Mouse (Mus musculus) midbrain, embryonic 11.5 days (tissue): ENCODE measurements around the gene Rasa3. TPM values are rescaled to one million over a fixed set of nuclear protein-coding genes. Genes with fewer than 3 reads are reported as not detected.

Experiments
- ATAC-seq: fragments of 200-750 bp; cut with Nextera tagmentation; 2 replicates; pipeline ENCODE4 v1.8.0; 2017; ENCODE audit warnings: moderate TSS enrichment, moderate library complexity; ENCODE audit not compliant: low FRiP score
- DNase-seq: peaks from one replicate; pipeline ENCODE4 v3.0.0; 2015; ENCODE audit warnings: low spot score; ENCODE audit errors: missing footprints
- H3K27ac ChIP-seq: fragments of 300-500 bp; sonication (generic); 2 replicates; pipeline ENCODE4 v1.5.1; 2014; ENCODE audit warnings: low read depth, low read length
- H3K27me3 ChIP-seq: fragments of 300-500 bp; sonication (generic); 2 replicates; pipeline ENCODE4 v1.6.1; 2014; ENCODE audit warnings: mild to moderate bottlenecking, low read length, moderate library complexity, mixed read lengths; ENCODE audit not compliant: control insufficient read depth, insufficient read depth
- H3K36me3 ChIP-seq: fragments of 300-500 bp; sonication (generic); 2 replicates; pipeline ENCODE4 v1.6.1; 2014; ENCODE audit warnings: mild to moderate bottlenecking, low read length, moderate library complexity, mixed read lengths; ENCODE audit not compliant: control insufficient read depth, insufficient read depth
- H3K4me1 ChIP-seq: fragments of 300-500 bp; sonication (generic); 2 replicates; pipeline ENCODE4 v1.6.1; 2014; ENCODE audit warnings: low read length; ENCODE audit not compliant: control insufficient read depth, insufficient read depth
- H3K4me2 ChIP-seq: fragments of 300-500 bp; sonication (generic); 2 replicates; pipeline ENCODE4 v1.6.1; 2014; ENCODE audit warnings: mild to moderate bottlenecking, moderate library complexity
- H3K4me3 ChIP-seq: fragments of 300-500 bp; sonication (generic); 2 replicates; pipeline ENCODE4 v1.5.1; 2014; ENCODE audit warnings: low read depth, low read length
- H3K9ac ChIP-seq: fragments of 300-500 bp; sonication (generic); 2 replicates; pipeline ENCODE4 v1.6.1; 2014; ENCODE audit warnings: low read length
- H3K9me3 ChIP-seq: fragments of 300-500 bp; sonication (generic); 2 replicates; pipeline ENCODE4 v1.6.1; 2016; ENCODE audit warnings: low read length; ENCODE audit not compliant: control insufficient read depth
- WGBS: fragments of 180-500 bp; shearing (Covaris S2); extraction: QIAGEN DNeasy Blood & Tissue Kit; methylation state at CpG from one replicate; pipeline ENCODE4 v1.1.7; 2014; 5-methylcytosine and 5-hydroxymethylcytosine counted together
- polyA plus RNA-seq: library from polyadenylated mRNA; unstranded; fragments of >200 nt; fragmentation: Nextera tagmentation; extraction: Ambion mirVana; gene quantifications from 2 replicates; pipeline ENCODE4 v1.2.1, GENCODE M21; 2014

Rasa3 gene
- polyA plus RNA-seq, 1 experiment from 2014 or later: 19.8 TPM

GRCm38 (mm10) chr8:13602621-13603020, 74.8 kb downstream of the Rasa3 start:
- no peaks in the 10 kb centered on the region for H3K4me1 ChIP-seq
- no peak overlapping the region for H3K4me3 ChIP-seq
- 62% methylated on average over 8 of the region's 8 CpGs for WGBS
- DNase-seq: peak; percentile 89
- no peaks in the 10 kb centered on the region for H3K36me3 ChIP-seq
- no peaks in the 10 kb centered on the region for H3K27me3 ChIP-seq
- no peak overlapping the region for H3K27ac ChIP-seq
- H3K9ac ChIP-seq: no peak overlapping the region
- no peaks in the 10 kb centered on the region for H3K9me3 ChIP-seq
- no peak overlapping the region for H3K4me2 ChIP-seq
- ATAC-seq: no peak

- Histone ChIP-seq H3K4me3 (no peak overlapping the region), H3K27me3 (no peaks in the 10 kb centered on the region), H3K36me3 (no peaks in the 10 kb centered on the region), H3K4me2 (no peak overlapping the region), H3K9me3 (no peaks in the 10 kb centered on the region), H3K4me1 (no peaks in the 10 kb centered on the region), H3K27ac (no peak overlapping the region), H3K9ac (no peak overlapping the region)
- no peak for ATAC-seq
- DNase-seq: peak; percentile 33
- 92% methylated on average over 11 of the region's 11 CpGs for WGBS
Observed at GRCm38 (mm10) chr8:13601166-13601565, 76.2 kb downstream of the Rasa3 start.

- no peaks in the 10 kb centered on the region for H3K9me3 ChIP-seq
- no peak overlapping the region for H3K4me3 ChIP-seq
- no peak overlapping the region for H3K4me2 ChIP-seq
- no peak for ATAC-seq
- 87% methylated on average over 10 of the region's 10 CpGs for WGBS
- H3K27ac ChIP-seq: no peak overlapping the region
- H3K36me3 ChIP-seq: no peaks in the 10 kb centered on the region
- no peaks in the 10 kb centered on the region for H3K4me1 ChIP-seq
- no peak overlapping the region for H3K9ac ChIP-seq
- DNase-seq: no peak
- H3K27me3 ChIP-seq: no peaks in the 10 kb centered on the region
Observed at GRCm38 (mm10) chr8:13600716-13601115, 76.7 kb downstream of the Rasa3 start.

- no peak overlapping the region for H3K4me3 ChIP-seq
- no peak overlapping the region for H3K9ac ChIP-seq
- H3K36me3 ChIP-seq: no peaks in the 10 kb centered on the region
- no peaks in the 10 kb centered on the region for H3K4me1 ChIP-seq
- no peak for ATAC-seq
- no peaks in the 10 kb centered on the region for H3K27me3 ChIP-seq
- peak; percentile 70 for DNase-seq
- H3K27ac ChIP-seq: no peak overlapping the region
- no peaks in the 10 kb centered on the region for H3K9me3 ChIP-seq
- 80% methylated on average over 7 of the region's 7 CpGs for WGBS
- H3K4me2 ChIP-seq: no peak overlapping the region
Observed at GRCm38 (mm10) chr8:13600204-13600603, 77.2 kb downstream of the Rasa3 start.

GRCm38 (mm10) chr8:13597777-13598176, 79.6 kb downstream of the Rasa3 start:
- no peak for DNase-seq
- 91% methylated on average over 6 of the region's 6 CpGs for WGBS

GRCm38 (mm10) chr8:13595861-13596260, 81.5 kb downstream of the Rasa3 start:
- H3K9ac ChIP-seq: no peak overlapping the region
- ATAC-seq: no peak
- WGBS: 88% methylated on average over 6 of the region's 6 CpGs

More at GRCm38 (mm10) chr8:13597777-13598176, 79.6 kb downstream of the Rasa3 start:
- no peaks in the 10 kb centered on the region for H3K27me3 ChIP-seq
- H3K4me2 ChIP-seq: no peak overlapping the region
- no peaks in the 10 kb centered on the region for H3K36me3 ChIP-seq
- ATAC-seq: no peak
- H3K4me1 ChIP-seq: no peaks in the 10 kb centered on the region
- H3K4me3 ChIP-seq: no peak overlapping the region
- no peaks in the 10 kb centered on the region for H3K9me3 ChIP-seq
- no peak overlapping the region for H3K27ac ChIP-seq
- no peak overlapping the region for H3K9ac ChIP-seq

GRCm38 (mm10) chr8:13594884-13595323, 82.5 kb downstream of the Rasa3 start:
- no peaks in the 10 kb centered on the region for H3K27me3 ChIP-seq
- H3K27ac ChIP-seq: no peak overlapping the region
- ATAC-seq (no peak), DNase-seq (no peak)
- no peaks in the 10 kb centered on the region for H3K4me1 ChIP-seq
- H3K9me3 ChIP-seq: no peaks in the 10 kb centered on the region
- H3K4me3 ChIP-seq: no peak overlapping the region
- no peak overlapping the region for H3K4me2 ChIP-seq
- H3K9ac ChIP-seq: no peak overlapping the region
- H3K36me3 ChIP-seq: no peaks in the 10 kb centered on the region
- WGBS: 85% methylated on average over 11 of the region's 11 CpGs

More at GRCm38 (mm10) chr8:13595861-13596260, 81.5 kb downstream of the Rasa3 start:
- Histone ChIP-seq H3K4me1 (no peaks in the 10 kb centered on the region), H3K9me3 (no peaks in the 10 kb centered on the region), H3K4me2 (no peak overlapping the region), H3K4me3 (no peak overlapping the region), H3K27me3 (no peaks in the 10 kb centered on the region), H3K27ac (no peak overlapping the region), H3K36me3 (no peaks in the 10 kb centered on the region)
- DNase-seq: no peak

- Histone ChIP-seq H3K9me3 (no peaks in the 10 kb centered on the region), H3K27ac (no peak overlapping the region), H3K4me2 (no peak overlapping the region), H3K36me3 (no peaks in the 10 kb centered on the region), H3K27me3 (no peaks in the 10 kb centered on the region), H3K9ac (no peak overlapping the region), H3K4me3 (no peak overlapping the region), H3K4me1 (no peaks in the 10 kb centered on the region)
- WGBS: 88% methylated on average over 8 of the region's 8 CpGs
- DNase-seq (no peak), ATAC-seq (no peak)
Observed at GRCm38 (mm10) chr8:13593340-13593739, 84.1 kb downstream of the Rasa3 start.

GRCm38 (mm10) chr8:13591246-13591645, 86.2 kb downstream of the Rasa3 start:
- no peak overlapping the region for H3K27ac ChIP-seq
- no peaks in the 10 kb centered on the region for H3K9me3 ChIP-seq
- 88% methylated on average over 6 of the region's 6 CpGs for WGBS
- no peak overlapping the region for H3K4me2 ChIP-seq
- DNase-seq: no peak
- H3K27me3 ChIP-seq: no peaks in the 10 kb centered on the region
- no peak overlapping the region for H3K4me3 ChIP-seq
- ATAC-seq: no peak
- H3K9ac ChIP-seq: no peak overlapping the region
- no peaks in the 10 kb centered on the region for H3K36me3 ChIP-seq
- H3K4me1 ChIP-seq: no peaks in the 10 kb centered on the region
